Mouse (Mus musculus) stomach, embryonic 14.5 days (tissue): ENCODE data around the gene Pxmp4. TPM values are rescaled to one million over a fixed set of nuclear protein-coding genes. Genes with fewer than 3 reads are reported as not detected.
A peak's percentile ranks its signal among the peaks of the same experiment; 100 is the strongest.

Source experiments
- ATAC-seq: fragments of 200-750 bp; cut with Nextera tagmentation; 2 replicates; pipeline ENCODE4 v1.8.0; 2017; ENCODE audit warnings: low read depth, moderate TSS enrichment; ENCODE audit not compliant: insufficient number of reproducible peaks, insufficient read depth, low FRiP score
- H3K27ac ChIP-seq: fragments of 300-500 bp; sonication (generic); 2 replicates; pipeline ENCODE4 v1.5.1; 2014; ENCODE audit warnings: mild to moderate bottlenecking, low read length, moderate library complexity, mixed read lengths
- H3K27me3 ChIP-seq: fragments of 300-500 bp; sonication (generic); 2 replicates; pipeline ENCODE4 v1.6.1; 2014; ENCODE audit warnings: low read length, control low read depth, mixed read lengths; ENCODE audit not compliant: control insufficient read depth, insufficient read depth
- H3K36me3 ChIP-seq: fragments of 300-500 bp; sonication (generic); 2 replicates; pipeline ENCODE4 v1.6.1; 2014; ENCODE audit warnings: mild to moderate bottlenecking, control low read depth, low read length, moderate library complexity, mixed read lengths; ENCODE audit not compliant: control insufficient read depth, insufficient read depth
- H3K4me1 ChIP-seq: fragments of 300-500 bp; sonication (generic); 2 replicates; pipeline ENCODE4 v1.6.1; 2014; ENCODE audit warnings: low read length, control low read depth, mixed read lengths; ENCODE audit not compliant: control insufficient read depth, insufficient read depth
- H3K4me2 ChIP-seq: fragments of 300-500 bp; sonication (generic); replicated peaks from 2 replicates; pipeline ENCODE4 v1.6.1; 2014; ENCODE audit warnings: low read depth, low read length, control low read depth
- H3K4me3 ChIP-seq: fragments of 300-500 bp; sonication (generic); 2 replicates; pipeline ENCODE4 v1.5.1; 2014; ENCODE audit warnings: low read depth, low read length, control low read depth
- H3K9ac ChIP-seq: fragments of 300-500 bp; sonication (generic); replicated peaks from 2 replicates; pipeline ENCODE4 v1.6.1; 2014; ENCODE audit warnings: low read depth, mild to moderate bottlenecking, control low read depth, low read length, moderate library complexity, mixed read lengths
- H3K9me3 ChIP-seq: fragments of 300-500 bp; sonication (generic); 2 replicates; pipeline ENCODE4 v1.6.1; 2016; ENCODE audit warnings: low read depth, low read length, control low read depth; ENCODE audit not compliant: control insufficient read depth
- WGBS: fragments of 180-500 bp; shearing (Covaris S2); extraction: QIAGEN DNeasy Blood & Tissue Kit; methylation state at CpG from one replicate; pipeline ENCODE4 v1.1.7; 2014; 5-methylcytosine and 5-hydroxymethylcytosine counted together
- polyA plus RNA-seq: library from polyadenylated mRNA; unstranded; fragments of >200 nt; fragmentation: Nextera tagmentation; extraction: Ambion mirVana; gene quantifications from 2 replicates; pipeline ENCODE4 v1.2.1, GENCODE M21; 2014

Gene Pxmp4
- polyA plus RNA-seq, 1 experiment from 2014 or later: 29.5 TPM

- H3K4me3 ChIP-seq: no peak overlapping the region
- no peaks in the 10 kb centered on the region for H3K4me1 ChIP-seq
- ATAC-seq: no peak
- H3K36me3 ChIP-seq: peaks cover 13% of the 10 kb centered on the region; the same call in 1 of the 2 replicates
- no peak overlapping the region for H3K9ac ChIP-seq
- peaks cover 3% of the 10 kb centered on the region; the same call in 1 of the 2 replicates for H3K9me3 ChIP-seq
- no peak overlapping the region for H3K27ac ChIP-seq
- WGBS: 83% methylated on average over 4 of the region's 4 CpGs
- no peak overlapping the region for H3K4me2 ChIP-seq
- no peaks in the 10 kb centered on the region for H3K27me3 ChIP-seq
These were observed 35.6 kb upstream of the Pxmp4 start for GRCm38 (mm10) chr2:154639115-154639514.

GRCm38 (mm10) chr2:154638521-154638920 lies 35.0 kb upstream of the Pxmp4 start:
- ATAC-seq: no peak
- Histone ChIP-seq H3K36me3 (peaks cover 13% of the 10 kb centered on the region; the same call in 1 of the 2 replicates), H3K27me3 (no peaks in the 10 kb centered on the region), H3K9ac (no peak overlapping the region), H3K9me3 (peaks cover 3% of the 10 kb centered on the region; the same call in 1 of the 2 replicates), H3K4me3 (no peak overlapping the region), H3K27ac (no peak overlapping the region), H3K4me1 (no peaks in the 10 kb centered on the region), H3K4me2 (no peak overlapping the region)
- 93% methylated on average over 3 of the region's 3 CpGs for WGBS

- Histone ChIP-seq H3K27ac (no peak overlapping the region), H3K4me1 (no peaks in the 10 kb centered on the region), H3K4me3 (no peak overlapping the region), H3K27me3 (no peaks in the 10 kb centered on the region), H3K4me2 (no peak overlapping the region), H3K36me3 (peaks cover 13% of the 10 kb centered on the region; the same call in 1 of the 2 replicates), H3K9ac (no peak overlapping the region), H3K9me3 (peaks cover 3% of the 10 kb centered on the region; the same call in 1 of the 2 replicates)
- 96% methylated on average over 2 of the region's 2 CpGs for WGBS
- ATAC-seq: no peak
These were observed 32.3 kb upstream of the Pxmp4 start for GRCm38 (mm10) chr2:154635826-154636225.

GRCm38 (mm10) chr2:154633876-154634644 lies 30.6 kb upstream of the Pxmp4 start:
- peaks cover 13% of the 10 kb centered on the region; the same call in 1 of the 2 replicates for H3K36me3 ChIP-seq
- peaks cover 3% of the 10 kb centered on the region; the same call in 1 of the 2 replicates for H3K9me3 ChIP-seq
- 90% methylated on average over 9 of the region's 9 CpGs for WGBS
- no peak overlapping the region for H3K4me3 ChIP-seq
- no peak overlapping the region for H3K4me2 ChIP-seq
- H3K4me1 ChIP-seq: no peaks in the 10 kb centered on the region
- no peak overlapping the region for H3K27ac ChIP-seq
- H3K27me3 ChIP-seq: no peaks in the 10 kb centered on the region
- ATAC-seq: no peak
- no peak overlapping the region for H3K9ac ChIP-seq

GRCm38 (mm10) chr2:154633039-154633742 lies 29.7 kb upstream of the Pxmp4 start:
- no peak overlapping the region for H3K9ac ChIP-seq
- WGBS: 84% methylated on average over 5 of the region's 5 CpGs
- no peak overlapping the region for H3K27ac ChIP-seq
- H3K4me1 ChIP-seq: no peaks in the 10 kb centered on the region
- no peaks in the 10 kb centered on the region for H3K27me3 ChIP-seq
- 0 out of 2 replicates have a peak, but pooled peaks have one; percentile 16 for ATAC-seq
- H3K9me3 ChIP-seq: no peaks in the 10 kb centered on the region; the same call in 1 of the 2 replicates
- H3K4me3 ChIP-seq: no peak overlapping the region
- H3K4me2 ChIP-seq: no peak overlapping the region
- H3K36me3 ChIP-seq: peaks cover 9% of the 10 kb centered on the region; the same call in 1 of the 2 replicates

GRCm38 (mm10) chr2:154632203-154632780 lies 28.8 kb upstream of the Pxmp4 start:
- peak; percentile 73; the same call in 1 of the 2 replicates for ATAC-seq
- no peak overlapping the region for H3K9ac ChIP-seq
- H3K4me2 ChIP-seq: no peak overlapping the region
- WGBS: 88% methylated on average over 16 of the region's 16 CpGs
- 0 out of 2 replicates have a peak, but pooled peaks cover 5% of the 10 kb centered on the region for H3K36me3 ChIP-seq
- H3K27ac ChIP-seq: no peak overlapping the region
- no peaks in the 10 kb centered on the region for H3K9me3 ChIP-seq
- H3K4me1 ChIP-seq: no peaks in the 10 kb centered on the region
- no peaks in the 10 kb centered on the region for H3K27me3 ChIP-seq
- no peak overlapping the region for H3K4me3 ChIP-seq

GRCm38 (mm10) chr2:154630531-154630930 lies 27.0 kb upstream of the Pxmp4 start:
- no peak for ATAC-seq
- no peak overlapping the region for H3K4me3 ChIP-seq
- H3K4me2 ChIP-seq: no peak overlapping the region
- H3K36me3 ChIP-seq: 0 out of 2 replicates have a peak, but pooled peaks cover 5% of the 10 kb centered on the region
- no peaks in the 10 kb centered on the region for H3K27me3 ChIP-seq
- no peak overlapping the region for H3K27ac ChIP-seq
- H3K4me1 ChIP-seq: no peaks in the 10 kb centered on the region
- no peaks in the 10 kb centered on the region for H3K9me3 ChIP-seq
- no peak overlapping the region for H3K9ac ChIP-seq
- WGBS: 84% methylated on average over 5 of the region's 5 CpGs

- Histone ChIP-seq H3K4me3 (no peak overlapping the region), H3K27me3 (no peaks in the 10 kb centered on the region), H3K27ac (no peak overlapping the region), H3K4me1 (no peaks in the 10 kb centered on the region), H3K9me3 (no peaks in the 10 kb centered on the region), H3K36me3 (peaks cover 3% of the 10 kb centered on the region; the same call in 1 of the 2 replicates), H3K4me2 (no peak overlapping the region), H3K9ac (no peak overlapping the region)
- ATAC-seq: no peak
These were observed 20.6 kb upstream of the Pxmp4 start for GRCm38 (mm10) chr2:154624137-154624536.
